Mouse (Mus musculus): ENCODE results near the gene Il11. TPM values are rescaled to one million over a fixed set of nuclear protein-coding genes. Genes with fewer than 3 reads are reported as not detected.

Gene Il11
- polyA plus RNA-seq, 1 experiment from 2014 or later = not detected

- H3K27me3 ChIP-seq (ENCODE audit: control insufficient read depth, insufficient read depth, low read length) = peaks cover 59% of the 10 kb centered on the region
- H3K4me2 ChIP-seq = no peak overlapping the region; the same call in 1 of the 2 replicates
- peaks cover 12% of the 10 kb centered on the region for H3K4me1 ChIP-seq (ENCODE audit: control insufficient read depth, insufficient read depth, low read length)
- no peak overlapping the region for H3K9ac ChIP-seq (ENCODE audit: low read depth, low read length)
- no peak for ATAC-seq (replicated peaks; ENCODE audit: insufficient number of reproducible peaks, low FRiP score, low TSS enrichment)
- 10% methylated on average over 17 of the region's 20 CpGs for WGBS (ENCODE audit: insufficient replicate concordance)
- no peak overlapping the region for H3K4me3 ChIP-seq (ENCODE audit: low read depth, low read length)
- H3K27ac ChIP-seq (ENCODE audit: low read depth, low read length) = no peak overlapping the region
- H3K9me3 ChIP-seq (replicated peaks; ENCODE audit: control insufficient read depth, low read length) = no peaks in the 10 kb centered on the region
- H3K36me3 ChIP-seq (ENCODE audit: control insufficient read depth, insufficient read depth, low read length) = no peaks in the 10 kb centered on the region
Measured at GRCm38 (mm10) chr7:4777851-4778637, 4.6 kb downstream of the Il11 start.

DNA sequence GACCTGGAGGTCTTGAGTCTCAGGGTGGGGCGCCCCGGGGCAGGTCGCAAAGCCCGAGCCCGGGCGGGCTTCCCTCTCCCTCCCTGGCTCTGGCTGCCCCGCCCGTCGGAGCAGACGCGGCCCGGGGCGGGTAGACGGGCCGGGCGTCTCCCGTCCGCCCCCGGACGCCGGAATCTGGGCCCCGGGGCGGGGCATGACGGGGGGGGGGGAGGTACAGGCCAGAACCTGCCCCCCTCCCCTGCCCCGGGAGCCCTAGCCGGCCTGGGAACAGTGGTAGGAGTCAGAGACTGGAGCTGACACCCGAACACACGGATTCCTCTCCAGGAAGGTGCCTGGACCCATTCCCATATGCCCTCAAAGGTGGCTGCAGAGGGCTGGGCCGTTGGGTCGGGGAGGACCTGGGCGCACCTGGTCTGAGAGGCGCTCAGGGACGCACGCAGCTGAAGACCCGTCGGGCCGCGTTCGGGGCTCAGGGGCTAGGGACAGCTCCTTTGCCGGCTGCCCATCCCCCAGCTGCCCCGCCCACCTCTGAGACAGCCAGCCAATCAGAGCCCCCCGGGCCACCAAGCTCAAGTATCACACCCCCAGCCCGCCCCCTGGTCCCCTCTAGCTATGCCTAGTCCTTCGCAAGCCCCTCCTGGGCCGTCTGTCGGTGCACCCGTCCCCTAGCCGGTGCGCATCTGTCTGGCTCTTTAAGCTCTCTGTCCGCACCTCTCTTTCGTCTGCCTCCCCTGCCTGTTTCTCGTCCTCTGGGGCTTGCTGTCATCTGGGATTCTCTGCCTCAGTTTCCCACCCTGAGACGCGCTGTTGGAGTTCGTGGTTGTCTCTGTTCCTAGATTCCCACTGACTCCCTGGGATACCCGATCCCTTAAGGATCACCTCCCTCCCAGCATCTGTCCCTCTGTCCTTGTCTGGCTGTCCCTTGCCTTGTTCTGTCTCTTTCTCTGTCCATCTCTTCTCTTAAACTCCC lies 5.5 kb downstream of the Il11 start:
- H3K9ac ChIP-seq (ENCODE audit: low read depth, low read length) = peak overlapping the region; percentile 34; the same call in 1 of the 2 replicates

DNA sequence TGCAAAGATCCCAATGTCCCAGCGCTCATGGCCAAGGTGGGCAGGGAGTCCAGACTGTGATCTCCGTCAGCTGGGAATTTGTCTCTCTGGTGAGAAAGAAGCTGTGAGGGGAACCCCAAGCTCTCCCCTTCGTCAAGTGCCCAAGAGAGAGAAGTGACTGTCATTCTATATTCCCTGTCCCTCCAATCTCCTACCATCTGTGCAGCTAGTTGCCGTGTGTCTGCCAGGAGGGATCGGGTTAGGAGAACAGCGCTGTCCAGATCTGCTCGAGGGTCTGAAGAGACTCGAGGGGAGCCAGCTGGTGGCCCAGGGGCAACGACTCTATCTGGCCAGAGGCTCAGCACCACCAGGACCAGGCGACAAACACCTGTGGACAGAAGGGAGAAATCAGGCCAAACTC lies 6.5 kb downstream of the Il11 start:
- no peak for ATAC-seq (replicated peaks; ENCODE audit: insufficient number of reproducible peaks, low FRiP score, low TSS enrichment)
- Histone ChIP-seq H3K4me2 (no peak overlapping the region), H3K9me3 (replicated peaks; ENCODE audit: control insufficient read depth, low read length) (no peaks in the 10 kb centered on the region), H3K36me3 (ENCODE audit: control insufficient read depth, insufficient read depth, low read length) (no peaks in the 10 kb centered on the region), H3K27ac (ENCODE audit: low read depth, low read length) (no peak overlapping the region), H3K27me3 (ENCODE audit: control insufficient read depth, insufficient read depth, low read length) (peaks cover 59% of the 10 kb centered on the region), H3K4me1 (ENCODE audit: control insufficient read depth, insufficient read depth, low read length) (peaks cover 12% of the 10 kb centered on the region), H3K4me3 (ENCODE audit: low read depth, low read length) (no peak overlapping the region), H3K9ac (ENCODE audit: low read depth, low read length) (no peak overlapping the region)
- WGBS (ENCODE audit: insufficient replicate concordance) = 41% methylated on average over 10 of the region's 10 CpGs

More for the DNA sequence above, 5.5 kb downstream of the Il11 start:
- Histone ChIP-seq H3K27me3 (ENCODE audit: control insufficient read depth, insufficient read depth, low read length) (peaks cover 59% of the 10 kb centered on the region), H3K36me3 (ENCODE audit: control insufficient read depth, insufficient read depth, low read length) (no peaks in the 10 kb centered on the region), H3K4me3 (ENCODE audit: low read depth, low read length) (peak overlapping the region; percentile 30), H3K4me1 (ENCODE audit: control insufficient read depth, insufficient read depth, low read length) (peaks cover 12% of the 10 kb centered on the region), H3K9me3 (replicated peaks; ENCODE audit: control insufficient read depth, low read length) (no peaks in the 10 kb centered on the region), H3K4me2 (peak overlapping the region; percentile 58), H3K27ac (ENCODE audit: low read depth, low read length) (no peak overlapping the region)
- ATAC-seq (replicated peaks; ENCODE audit: insufficient number of reproducible peaks, low FRiP score, low TSS enrichment) = peak; percentile 56
- WGBS (ENCODE audit: insufficient replicate concordance) = 1% methylated on average over 39 of the region's 56 CpGs

DNA sequence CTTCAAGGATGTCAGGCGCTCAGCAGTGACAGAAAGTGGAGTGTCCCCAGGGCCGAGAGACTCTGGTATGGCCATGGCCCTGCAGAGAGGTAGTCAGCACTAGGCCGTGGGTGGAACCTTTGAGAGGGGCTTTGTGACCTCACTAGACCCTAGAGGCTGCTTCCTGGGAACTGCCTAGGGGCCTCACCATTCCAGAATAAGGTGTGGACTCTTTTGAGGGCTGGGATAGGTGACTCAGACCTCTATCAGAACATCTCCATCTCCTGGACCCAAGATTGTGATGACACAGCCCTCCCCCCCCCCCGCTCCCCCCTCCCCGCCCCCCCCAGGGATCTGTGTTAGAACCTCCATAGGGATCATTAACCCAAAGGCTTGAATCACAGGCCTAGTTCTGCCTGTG lies 11.5 kb downstream of the Il11 start, which contains the start of gene Fam71e2:
TSS of gene Fam71e2 (minus strand) at position 101 of the 400 bp plus-strand sequence.
- H3K9ac ChIP-seq (ENCODE audit: low read depth, low read length) = no peak within 1 kb of the TSS
- H3K9me3 ChIP-seq (replicated peaks; ENCODE audit: control insufficient read depth, low read length) = no peaks in the 10 kb centered on the region
- 62% methylated on average over 3 of the region's 5 CpGs for WGBS (ENCODE audit: insufficient replicate concordance)
- peaks cover 18% of the 10 kb centered on the region for H3K27me3 ChIP-seq (ENCODE audit: control insufficient read depth, insufficient read depth, low read length)
- no peak within 1 kb of the TSS for H3K27ac ChIP-seq (ENCODE audit: low read depth, low read length)
- ATAC-seq (replicated peaks; ENCODE audit: insufficient number of reproducible peaks, low FRiP score, low TSS enrichment) = no peak
- no peaks in the 10 kb centered on the region for H3K36me3 ChIP-seq (ENCODE audit: control insufficient read depth, insufficient read depth, low read length)
- no peak within 1 kb of the TSS for H3K4me3 ChIP-seq (ENCODE audit: low read depth, low read length)
- H3K4me2 ChIP-seq = no peak within 1 kb of the TSS
- H3K4me1 ChIP-seq (ENCODE audit: control insufficient read depth, insufficient read depth, low read length) = no peaks in the 10 kb centered on the region

DNA sequence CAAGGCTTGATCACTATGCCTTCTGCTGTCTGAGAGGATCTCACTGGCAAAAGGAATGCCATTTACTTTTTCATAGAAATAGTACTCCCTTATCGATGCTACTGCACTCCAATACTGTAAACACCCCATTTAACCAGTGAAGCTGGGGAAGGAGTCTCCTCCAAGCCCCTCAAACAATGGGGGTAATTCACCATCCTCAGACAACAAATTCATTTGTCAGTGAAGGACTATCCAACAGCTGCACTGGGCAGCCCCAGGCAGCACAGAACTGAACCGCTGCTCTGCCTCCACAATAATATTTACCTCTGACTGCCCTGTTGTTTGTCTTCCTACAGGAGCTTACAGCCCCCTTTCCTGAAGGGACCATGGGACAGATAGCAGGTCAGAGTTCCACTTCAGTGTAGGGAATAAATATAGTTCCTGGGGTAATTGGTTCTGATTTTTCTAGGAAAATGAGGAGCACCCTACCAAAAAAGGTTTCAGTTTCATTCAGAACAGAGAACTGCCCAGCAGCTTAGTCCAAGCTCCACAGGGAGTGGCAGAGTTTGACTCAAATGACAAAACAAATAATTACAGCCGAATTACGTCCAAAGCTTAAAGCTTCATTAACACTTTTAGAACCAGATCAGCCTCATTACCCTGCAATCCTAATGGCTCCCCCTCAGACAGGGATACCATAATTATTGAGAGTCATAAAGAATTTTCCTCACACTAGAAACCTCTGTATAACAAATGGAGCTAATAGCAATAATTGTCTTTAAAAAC lies 17.5 kb downstream of the Il11 start:
- H3K9me3 ChIP-seq (replicated peaks; ENCODE audit: control insufficient read depth, low read length) = no peaks in the 10 kb centered on the region
- H3K4me3 ChIP-seq (ENCODE audit: low read depth, low read length) = no peak overlapping the region
- H3K27me3 ChIP-seq (ENCODE audit: control insufficient read depth, insufficient read depth, low read length) = no peaks in the 10 kb centered on the region
- H3K36me3 ChIP-seq (ENCODE audit: control insufficient read depth, insufficient read depth, low read length) = no peaks in the 10 kb centered on the region
- H3K4me1 ChIP-seq (ENCODE audit: control insufficient read depth, insufficient read depth, low read length) = no peaks in the 10 kb centered on the region
- no peak overlapping the region for H3K4me2 ChIP-seq
- no peak for ATAC-seq (replicated peaks; ENCODE audit: insufficient number of reproducible peaks, low FRiP score, low TSS enrichment)
- no peak overlapping the region for H3K27ac ChIP-seq (ENCODE audit: low read depth, low read length)
- no peak overlapping the region for H3K9ac ChIP-seq (ENCODE audit: low read depth, low read length)
- 31% methylated on average over 4 of the region's 4 CpGs for WGBS (ENCODE audit: insufficient replicate concordance)

DNA sequence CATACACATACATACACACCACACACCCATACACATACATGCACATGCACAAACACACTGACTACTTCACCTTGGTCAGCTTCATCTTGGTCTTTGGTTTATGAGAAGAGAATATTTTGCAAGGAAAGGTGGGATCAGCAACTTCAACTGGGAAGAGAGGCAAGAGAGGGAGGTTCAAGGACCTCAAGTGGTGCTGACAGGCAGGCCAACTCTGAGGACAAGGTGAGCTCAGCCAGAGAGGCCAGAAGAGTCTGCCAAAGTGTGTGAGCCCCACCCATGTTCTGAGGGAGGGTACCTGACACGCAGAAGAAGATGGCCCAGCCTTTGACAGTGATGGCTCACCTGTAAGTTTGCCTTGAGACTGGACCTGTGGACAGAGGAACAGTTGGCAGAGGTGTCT lies 23.0 kb downstream of the Il11 start:
- no peak overlapping the region for H3K4me3 ChIP-seq (ENCODE audit: low read depth, low read length)

DNA sequence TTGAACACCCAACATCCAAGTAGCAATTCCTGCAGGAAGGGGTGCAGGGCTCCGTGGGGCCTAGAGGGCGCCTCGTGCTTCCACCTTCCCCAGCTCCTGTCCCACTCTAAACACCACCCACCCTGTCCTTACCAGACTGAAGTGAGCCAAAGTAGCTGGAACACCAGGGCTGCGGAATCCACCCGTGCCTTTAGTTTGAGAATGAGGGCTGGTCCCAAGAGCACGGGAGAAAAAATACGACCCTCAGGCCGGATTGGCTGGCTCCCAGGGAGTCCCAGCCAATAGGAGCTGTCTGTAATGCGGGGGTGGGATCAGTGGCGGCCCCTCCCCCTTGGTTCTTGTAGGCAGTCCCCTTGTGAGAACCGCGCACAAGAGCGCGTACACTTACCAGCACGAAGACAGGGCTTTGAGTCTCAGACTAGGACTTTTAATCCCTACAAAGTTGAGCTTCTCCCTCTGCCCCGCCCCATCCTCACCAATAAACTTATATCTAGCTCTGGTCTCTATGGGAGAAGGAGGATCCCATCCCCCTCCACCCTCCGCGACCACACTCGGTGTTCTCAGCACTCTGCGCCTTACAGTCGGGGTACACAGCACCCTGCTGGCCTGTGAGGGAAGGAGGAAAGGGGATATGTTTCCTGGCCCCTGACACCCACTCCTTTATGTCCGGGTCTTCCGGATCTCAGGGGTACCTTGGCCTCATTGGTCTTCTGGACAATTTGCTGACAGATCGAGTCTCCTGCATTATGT lies 29.7 kb downstream of the Il11 start, which contains the start of gene Cox6b2:
TSS of gene Cox6b2 (minus strand) at position 274 of the 750 bp plus-strand sequence.
- Histone ChIP-seq H3K9me3 (replicated peaks; ENCODE audit: control insufficient read depth, low read length) (no peaks in the 10 kb centered on the region), H3K27ac (ENCODE audit: low read depth, low read length) (no peak within 1 kb of the TSS), H3K4me1 (ENCODE audit: control insufficient read depth, insufficient read depth, low read length) (peaks cover 12% of the 10 kb centered on the region), H3K36me3 (ENCODE audit: control insufficient read depth, insufficient read depth, low read length) (no peaks in the 10 kb centered on the region), H3K27me3 (ENCODE audit: control insufficient read depth, insufficient read depth, low read length) (no peaks in the 10 kb centered on the region), H3K4me3 (ENCODE audit: low read depth, low read length) (peak within 1 kb of the TSS; percentile 43), H3K4me2 (peak within 1 kb of the TSS; percentile 68), H3K9ac (ENCODE audit: low read depth, low read length) (peak within 1 kb of the TSS; percentile 60)
- WGBS (ENCODE audit: insufficient replicate concordance) = 3% methylated on average over 21 of the region's 24 CpGs
- peak; percentile 93 for ATAC-seq (replicated peaks; ENCODE audit: insufficient number of reproducible peaks, low FRiP score, low TSS enrichment)

More for the DNA sequence above, 23.0 kb downstream of the Il11 start:
- Histone ChIP-seq H3K9me3 (replicated peaks; ENCODE audit: control insufficient read depth, low read length) (no peaks in the 10 kb centered on the region), H3K4me1 (ENCODE audit: control insufficient read depth, insufficient read depth, low read length) (no peaks in the 10 kb centered on the region), H3K27ac (ENCODE audit: low read depth, low read length) (no peak overlapping the region), H3K4me2 (no peak overlapping the region), H3K9ac (ENCODE audit: low read depth, low read length) (no peak overlapping the region), H3K36me3 (ENCODE audit: control insufficient read depth, insufficient read depth, low read length) (no peaks in the 10 kb centered on the region), H3K27me3 (ENCODE audit: control insufficient read depth, insufficient read depth, low read length) (no peaks in the 10 kb centered on the region)
- 41% methylated on average over 1 of the region's 1 CpGs for WGBS (ENCODE audit: insufficient replicate concordance)
- no peak for ATAC-seq (replicated peaks; ENCODE audit: insufficient number of reproducible peaks, low FRiP score, low TSS enrichment)
